ENCODE assay signal across 8 mouse cellular contexts in genomic region chr12:84772726-84773441, GRCm38 (mm10). TPM values are rescaled to one million over a fixed set of nuclear protein-coding genes. Genes with fewer than 3 reads are reported as not detected.
DNase-seq lines count a peak whose midpoint lies in the region; ATAC-seq lines count a peak whose summit lies in the region.

Npc2 (minus strand) TSS chr12:84773152.
Isca2 (plus strand) TSS chr12:84773251.

- no peaks in the 10 kb centered on the region for H3K27me3 ChIP-seq in heart, embryonic 10.5 days (ENCODE audit: insufficient read depth, poor library complexity, severe bottlenecking)
- no peaks in the 10 kb centered on the region for H3K27me3 ChIP-seq in kidney, embryonic 15.5 days

- H3K4me2 ChIP-seq in kidney, embryonic 15.5 days: peak within 1 kb of the TSS; percentile 73

- under 1% methylated on average over 50 of the region's 50 CpGs for WGBS in heart, embryonic 10.5 days
- under 1% methylated on average over 50 of the region's 50 CpGs for WGBS in kidney, embryonic 15.5 days

- H3K9me3 ChIP-seq in heart, embryonic 10.5 days: no peaks in the 10 kb centered on the region
- no peaks in the 10 kb centered on the region for H3K9me3 ChIP-seq in kidney, embryonic 15.5 days (replicated peaks)

- H3K36me3 ChIP-seq in heart, embryonic 10.5 days: peaks cover 16% of the 10 kb centered on the region; the same call in 1 of the 2 replicates
- H3K36me3 ChIP-seq in kidney, embryonic 15.5 days: peaks cover 22% of the 10 kb centered on the region

- ATAC-seq in erythroblast, adult 5-6 weeks (replicated peaks; ENCODE audit: low FRiP score, poor library complexity, severe bottlenecking): peak; percentile 90
- peak; percentile 99 for ATAC-seq in kidney, embryonic 15.5 days (replicated peaks; ENCODE audit: low FRiP score)
- peak; percentile 96 for ATAC-seq in monocyte, adult 5-6 weeks (replicated peaks; ENCODE audit: insufficient number of reproducible peaks, low FRiP score, low TSS enrichment, poor library complexity, severe bottlenecking)

- H3K27ac ChIP-seq in heart, embryonic 10.5 days: peak within 1 kb of the TSS; percentile 95
- peak within 1 kb of the TSS; percentile 98 for H3K27ac ChIP-seq in kidney, embryonic 15.5 days

- peaks cover 16% of the 10 kb centered on the region for H3K4me1 ChIP-seq in heart, embryonic 10.5 days
- H3K4me1 ChIP-seq in kidney, embryonic 15.5 days: peaks cover 36% of the 10 kb centered on the region

- peak; percentile 94 to 95 for DNase-seq in B cell, adult 2 months
- DNase-seq in brain, adult 2 months (ENCODE audit: low read depth, low spot score): peak; percentile 100
- DNase-seq in heart, embryonic 10.5 days (ENCODE audit: low spot score): peak; percentile 99
- DNase-seq in liver: peak; percentile 99
- DNase-seq in spleen, postnatal 4 days (ENCODE audit: low spot score in 2 of 2): peak; percentile 97

- peak within 1 kb of the TSS; percentile 84 for H3K9ac ChIP-seq in kidney, embryonic 15.5 days

- peak within 1 kb of the TSS; percentile 75 for H3K4me3 ChIP-seq in heart, embryonic 10.5 days
- H3K4me3 ChIP-seq in kidney, embryonic 15.5 days (replicated peaks): peak within 1 kb of the TSS; percentile 82

RNA-seq across cellular contexts. Expression of gene Npc2, which starts in this region (rescaled TPM):
- total RNA-seq in erythroblast, adult 5-6 weeks (2015; ENCODE audit: low replicate concordance): 37.2 and 37.7 TPM in 2 replicates
- 26.9 and 30.6 TPM in 2 replicates for total RNA-seq in erythroblast, adult 5-6 weeks (2017; ENCODE audit: low replicate concordance)
- 55.5 and 58.4 TPM in 2 replicates for polyA plus RNA-seq in heart, embryonic 10.5 days (2016; fragmentation: Nextera tagmentation; extraction: Ambion mirVana)
- polyA plus RNA-seq in kidney, embryonic 15.5 days (2015; fragmentation: Nextera tagmentation; extraction: Ambion mirVana): 62.6 and 63.3 TPM in 2 replicates
- 69.6 to 85.5 TPM (median 78.1 TPM) in 3 replicates for total RNA-seq in monocyte, adult 5-6 weeks (2017)

RNA-seq across cellular contexts. Expression of gene Isca2, which starts in this region (rescaled TPM):
- total RNA-seq in erythroblast, adult 5-6 weeks (2015; ENCODE audit: low replicate concordance): 94.7 and 120 TPM in 2 replicates
- total RNA-seq in erythroblast, adult 5-6 weeks (2017; ENCODE audit: low replicate concordance): 35.5 and 49.8 TPM in 2 replicates
- 142 and 145 TPM in 2 replicates for polyA plus RNA-seq in heart, embryonic 10.5 days (2016; fragmentation: Nextera tagmentation; extraction: Ambion mirVana)
- polyA plus RNA-seq in kidney, embryonic 15.5 days (2015; fragmentation: Nextera tagmentation; extraction: Ambion mirVana): 143 TPM in 2 replicates
- total RNA-seq in monocyte, adult 5-6 weeks (2017): 25.3 to 50.1 TPM (median 44.7 TPM) in 3 replicates

Comparison
In these comparisons a context has a peak if more than half of its experiments do, and no peak if none do; other contexts are left out.
1. Peak in every context shown above with its lines: DNase-seq, ATAC-seq, H3K4me3 ChIP-seq and H3K27ac ChIP-seq.